Mouse (Mus musculus) spleen, postnatal 36 days (tissue): Measurements from ENCODE around the gene Pklr.
"Not testable (repeated sequence)": the region's sequence is repeated elsewhere in the genome, so short reads cannot be mapped to it uniquely, and the experiment has no call there.

Source experiments
- DNase-seq, 2 experiments: peaks; one replicate each; pipeline ENCODE4 v3.0.0; 2022; ENCODE audit warnings: low spot score in 2 of 2, mixed read lengths in 1 of 2

The Pklr gene

DNA sequence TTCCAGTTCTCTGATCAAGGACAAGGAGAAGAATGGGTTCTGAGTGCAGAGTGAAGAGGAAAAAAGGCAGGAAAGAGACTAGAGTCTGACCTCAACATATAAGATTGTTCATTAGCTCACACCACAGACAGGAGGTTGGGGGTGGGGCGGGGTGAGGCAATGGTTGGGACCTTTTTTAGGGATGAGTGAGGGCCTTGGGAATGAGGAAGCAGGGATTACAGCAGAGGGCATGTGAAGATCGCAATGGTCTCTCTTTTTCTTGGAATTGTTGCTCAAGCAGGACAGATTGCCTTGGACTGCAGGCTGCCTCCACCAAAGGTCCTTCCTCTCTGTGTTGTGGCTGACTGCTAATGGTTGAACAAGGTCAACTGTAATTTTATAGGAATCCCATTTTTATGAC is 12.6 kb upstream of the Pklr start:
- DNase-seq = no peak

DNA sequence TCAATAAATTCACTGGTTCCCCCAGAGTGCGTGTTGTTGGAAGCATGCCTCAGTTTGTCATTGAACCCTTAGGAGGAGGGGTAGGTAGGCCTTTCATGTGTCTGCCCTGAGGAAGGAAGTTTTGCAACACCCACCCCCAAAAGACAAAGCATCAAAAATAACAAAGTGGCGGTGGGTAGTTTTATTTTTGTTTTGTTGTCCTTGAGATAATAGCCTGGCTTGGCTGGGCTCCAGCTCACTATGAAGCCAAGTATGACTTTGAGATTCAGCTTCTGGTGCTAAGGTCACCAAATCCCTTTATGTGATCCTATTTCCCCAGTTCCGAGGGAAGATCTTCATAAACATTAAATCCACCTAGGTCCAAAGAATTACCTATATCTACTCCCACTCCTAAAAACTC is 11.7 kb upstream of the Pklr start:
- no peak for DNase-seq

DNA sequence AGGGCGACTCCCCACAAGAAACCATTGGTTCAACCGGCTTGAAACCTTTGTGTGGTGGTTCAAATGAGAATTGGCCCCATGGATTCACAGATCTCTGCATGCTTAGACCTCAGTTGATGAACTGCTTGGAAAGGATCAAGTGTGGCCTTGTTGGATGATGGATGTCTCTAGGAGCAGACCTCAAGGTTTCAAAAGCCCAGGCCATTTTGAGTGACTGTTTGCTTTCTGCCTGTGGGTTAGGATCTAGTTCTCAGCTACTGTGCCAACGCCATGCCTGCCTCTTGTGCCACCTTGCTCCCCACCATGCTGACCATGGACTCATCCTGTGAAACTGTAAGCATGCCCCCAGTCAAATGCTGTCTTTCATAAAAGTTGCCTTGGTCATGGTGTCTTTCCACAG is 10.0 kb upstream of the Pklr start:
- no peak for DNase-seq

DNA sequence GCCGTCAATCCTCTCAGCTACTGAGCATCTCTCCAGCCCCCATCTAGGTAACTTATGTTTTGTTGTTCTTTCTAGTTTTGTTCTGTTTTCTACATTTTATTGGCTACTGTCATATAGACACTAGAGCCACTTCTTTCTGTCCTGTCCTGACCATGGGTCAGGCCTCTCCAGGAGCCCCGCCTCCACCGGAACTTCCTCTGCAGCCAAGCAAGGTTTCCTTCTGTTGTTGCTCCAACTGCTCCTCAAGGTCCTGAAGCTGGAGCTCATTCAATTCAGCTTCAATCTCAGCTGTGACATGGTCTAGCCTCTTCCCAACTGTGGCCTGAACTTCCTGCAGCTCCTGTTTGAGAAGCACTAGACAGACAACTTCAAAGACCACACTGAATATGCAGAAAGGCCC is 6.0 kb upstream of the Pklr start:
- DNase-seq = no peak

DNA sequence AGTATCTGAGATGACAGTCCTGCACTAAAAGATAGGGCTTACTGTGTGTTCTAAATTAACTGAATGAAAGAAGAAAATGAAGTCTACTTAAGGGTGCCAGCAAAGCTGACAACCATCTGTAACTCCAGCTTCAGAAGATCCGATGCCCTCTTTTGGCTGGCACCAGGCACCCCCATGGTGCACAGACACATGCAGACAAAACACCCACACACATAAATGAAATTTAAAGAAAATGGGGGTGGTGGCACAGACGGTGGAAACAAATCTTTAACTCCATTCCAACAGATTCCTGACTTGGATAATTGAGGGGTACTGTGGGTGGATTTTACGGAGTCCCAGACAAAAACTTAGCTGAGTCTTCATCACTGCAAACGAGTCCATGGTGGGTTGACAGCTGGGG is 4.1 kb upstream of the Pklr start:
- DNase-seq = no peak

DNA sequence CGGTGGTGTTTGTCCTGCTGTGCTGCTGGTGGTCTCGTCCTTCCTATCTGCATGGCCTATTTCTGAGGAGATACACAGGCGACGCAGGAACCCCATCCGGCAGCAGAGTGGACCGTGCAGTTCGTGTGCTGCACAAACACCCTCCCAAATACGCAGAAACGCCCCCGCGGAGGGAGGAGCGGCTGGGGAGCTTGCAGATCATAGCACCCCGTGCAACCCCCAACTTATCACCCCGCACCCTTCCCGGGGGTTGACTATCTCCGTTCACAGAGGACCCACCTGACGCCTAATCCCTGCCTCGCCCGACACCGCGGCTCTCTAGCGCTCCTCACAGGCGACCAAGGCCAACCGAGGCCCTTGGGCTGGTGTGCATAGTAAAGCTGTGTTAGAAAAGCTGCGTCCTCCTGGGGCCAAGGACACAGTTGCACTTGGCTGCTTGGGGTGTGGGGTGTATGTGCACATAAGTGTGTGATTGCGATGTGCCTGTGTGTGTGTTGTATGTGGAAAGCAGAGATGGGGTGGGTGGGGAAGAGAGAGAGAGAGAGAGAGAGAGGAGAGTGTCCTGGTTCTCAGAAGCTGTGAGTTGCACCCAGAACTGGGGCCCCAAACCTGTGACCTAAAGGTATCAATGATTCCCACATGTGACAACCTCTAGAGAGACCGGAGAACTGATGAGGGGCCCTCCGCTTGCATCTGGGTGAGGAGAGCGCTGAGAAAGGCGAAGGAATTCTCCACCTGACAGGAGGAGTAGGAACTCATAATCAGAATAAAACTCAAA is 3.5 kb upstream of the Pklr start:
- DNase-seq = peak; percentile 50 to 63

DNA sequence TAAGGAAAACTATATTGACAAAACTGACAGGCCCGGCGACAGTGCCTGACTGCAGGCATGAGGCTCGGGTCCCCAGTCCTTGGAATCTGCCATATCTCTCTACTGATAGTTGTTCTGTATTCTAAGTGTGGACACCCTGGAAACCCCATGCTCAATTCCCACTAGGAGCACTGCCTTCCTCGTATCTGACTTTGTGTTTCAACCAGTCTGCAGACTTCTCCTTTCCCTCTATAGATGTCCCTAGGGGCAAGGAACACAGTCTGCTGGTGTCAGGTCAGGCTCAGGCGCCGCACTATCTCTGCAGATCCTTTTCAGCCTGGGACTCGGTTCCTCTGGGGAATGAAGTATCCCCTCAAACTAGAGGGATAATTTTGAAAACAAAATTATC is 2.9 kb upstream of the Pklr start:
- no peak for DNase-seq

DNA sequence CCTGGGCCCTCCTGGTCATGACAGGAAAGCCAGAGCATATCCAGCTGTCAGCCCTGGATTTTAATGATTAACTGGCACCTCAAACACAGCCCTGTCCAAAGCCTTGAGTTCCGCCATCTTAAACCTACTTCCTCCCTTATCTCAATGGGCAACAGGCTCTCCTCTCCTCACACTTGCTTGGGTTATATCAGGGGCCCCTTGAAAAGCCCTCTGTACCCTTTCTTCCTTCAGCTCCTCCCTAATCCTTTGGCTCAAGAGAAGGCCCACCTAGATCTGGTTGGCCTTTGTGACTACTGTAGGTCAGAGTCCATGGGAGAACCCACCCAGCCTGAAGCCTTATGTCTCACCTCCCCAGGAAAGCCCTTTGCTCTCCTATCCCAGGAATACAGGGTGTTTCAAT is 2.2 kb upstream of the Pklr start:
- DNase-seq = no peak

DNA sequence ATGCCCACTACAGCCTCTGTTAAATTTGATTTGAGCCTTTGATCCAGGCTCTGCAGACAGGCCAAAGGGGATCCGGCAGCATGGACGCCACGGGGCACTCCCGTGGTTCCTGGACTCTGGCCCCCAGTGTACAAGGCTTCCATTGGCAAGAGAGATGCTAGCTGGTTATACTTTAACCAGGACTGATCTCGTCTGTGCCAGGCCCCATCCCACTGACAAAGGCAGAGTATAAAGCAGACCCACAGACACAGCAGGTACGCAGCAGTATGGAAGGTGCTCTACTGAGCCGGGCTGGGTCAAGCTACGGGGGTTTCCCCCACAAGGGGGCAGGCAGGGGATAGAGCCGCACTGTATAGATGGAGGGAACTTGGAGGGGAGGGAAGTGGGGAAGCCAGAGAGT is 423 bp downstream of the Pklr start:
- DNase-seq = no peak

DNA sequence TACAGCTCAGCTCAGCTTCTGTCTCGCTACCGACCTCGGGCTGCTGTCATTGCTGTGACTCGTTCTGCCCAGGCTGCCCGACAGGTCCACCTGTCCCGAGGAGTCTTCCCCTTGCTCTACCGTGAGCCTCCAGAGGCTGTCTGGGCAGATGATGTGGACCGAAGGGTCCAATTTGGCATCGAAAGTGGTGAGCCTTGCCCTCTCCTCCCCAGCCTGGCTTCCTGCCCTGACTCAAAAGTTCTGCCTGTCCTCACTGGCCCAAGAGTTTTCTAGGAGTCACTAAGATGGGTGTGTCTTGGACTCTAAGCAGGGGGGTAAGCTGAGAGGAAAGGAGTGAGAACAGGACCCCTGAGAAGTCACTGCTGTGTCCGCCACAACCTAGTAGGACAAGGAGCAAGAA is 8.9 kb downstream of the Pklr start:
- DNase-seq = no peak

DNA sequence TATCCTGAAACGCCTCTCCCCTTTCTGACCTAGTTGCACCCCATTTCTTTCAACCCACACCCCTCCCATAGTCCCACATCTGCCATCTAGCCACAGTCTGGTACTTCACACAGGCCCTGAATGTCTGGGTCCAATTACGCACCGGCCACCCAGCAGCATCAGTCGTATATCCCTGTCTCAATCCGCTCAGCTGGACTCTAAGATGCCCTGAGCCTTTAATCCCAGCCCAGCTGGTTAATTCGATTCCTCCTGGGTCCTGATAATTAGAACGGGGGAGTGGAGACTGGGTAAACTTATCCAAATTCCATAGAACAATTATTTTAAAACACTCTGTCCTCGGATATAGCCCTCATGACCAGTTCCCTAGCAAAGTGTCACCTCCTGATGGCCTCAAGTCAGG is 9.6 kb downstream of the Pklr start:
- no peak for DNase-seq

DNA sequence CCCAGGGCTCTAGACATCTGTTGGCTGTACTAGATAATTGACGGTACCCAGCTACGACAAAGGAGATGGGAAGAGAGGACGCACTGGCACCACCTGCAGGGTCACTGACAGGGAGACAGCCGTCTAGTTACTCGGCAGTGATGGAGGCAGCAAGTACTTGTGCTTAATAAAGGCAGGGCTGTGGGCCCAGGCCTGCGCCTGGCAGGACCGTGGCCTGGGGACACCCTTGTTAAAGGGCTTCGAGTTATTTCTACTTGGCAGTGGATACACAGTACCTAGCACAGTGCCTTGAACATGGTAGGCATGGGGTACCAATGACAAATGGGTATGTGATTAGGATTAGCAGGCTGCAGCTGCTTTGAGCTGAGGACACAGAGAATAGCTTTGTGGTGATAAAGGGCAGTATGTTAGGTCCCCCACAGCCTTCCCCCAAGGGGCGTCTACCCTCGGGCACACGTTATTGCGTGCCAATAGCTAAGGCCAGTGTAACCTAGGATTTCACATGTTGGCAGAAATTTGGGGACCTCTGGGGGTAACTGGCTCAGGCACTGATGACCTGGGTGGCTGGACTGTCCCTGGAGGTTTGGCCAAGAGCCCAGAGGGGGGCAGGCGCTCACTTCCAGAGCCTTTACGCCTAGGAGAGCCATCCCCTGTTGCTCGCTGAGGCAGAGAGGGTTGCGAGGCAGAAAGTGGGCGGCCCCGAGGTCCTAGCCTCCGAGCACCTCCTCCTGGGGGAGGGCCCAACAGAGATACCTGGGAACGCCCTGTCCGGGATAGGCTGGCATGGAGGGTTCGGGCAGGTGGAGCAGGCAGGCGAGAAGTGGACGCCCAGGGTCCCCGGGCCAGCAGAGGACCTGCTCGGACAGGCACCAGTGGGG is 11.4 kb downstream of the Pklr start:
- no peak for DNase-seq

DNA sequence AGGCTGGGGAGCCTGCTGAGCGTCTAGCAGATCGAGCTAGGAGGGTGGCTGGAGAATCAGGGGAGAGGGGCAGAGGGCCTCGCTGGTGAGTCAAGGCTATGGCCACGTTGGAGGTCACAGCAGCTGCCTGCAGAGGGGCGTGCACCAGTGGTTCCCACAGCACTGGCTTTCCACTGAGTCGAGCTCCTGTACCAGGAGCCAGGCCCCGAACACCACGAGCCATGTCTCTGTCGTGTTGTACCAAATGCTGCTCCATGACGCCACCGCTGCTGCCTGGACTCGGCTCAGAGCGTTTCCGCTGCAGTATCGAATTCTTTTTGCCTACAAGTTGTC is 12.0 kb downstream of the Pklr start:
- no peak for DNase-seq

DNA sequence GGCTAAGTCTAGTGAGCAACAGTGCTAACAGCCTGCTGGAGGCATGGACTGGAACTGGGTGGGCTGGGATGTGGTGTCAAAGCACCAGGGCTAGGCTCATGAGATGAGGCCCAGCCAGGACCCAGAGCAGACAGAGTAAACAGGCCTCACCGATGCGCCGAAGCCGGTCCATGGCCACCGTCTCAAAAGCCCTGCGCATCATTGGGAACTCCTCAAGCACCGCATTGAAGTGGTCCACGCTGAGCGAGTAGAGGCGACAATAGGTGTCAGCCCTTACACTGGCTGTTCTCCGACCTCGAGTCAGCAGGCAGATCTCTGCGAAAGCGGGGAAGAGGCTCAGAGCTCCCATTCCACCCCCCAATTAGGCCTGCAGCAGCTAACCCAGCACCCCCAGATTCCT is 12.6 kb downstream of the Pklr start:
- no peak for DNase-seq

DNA sequence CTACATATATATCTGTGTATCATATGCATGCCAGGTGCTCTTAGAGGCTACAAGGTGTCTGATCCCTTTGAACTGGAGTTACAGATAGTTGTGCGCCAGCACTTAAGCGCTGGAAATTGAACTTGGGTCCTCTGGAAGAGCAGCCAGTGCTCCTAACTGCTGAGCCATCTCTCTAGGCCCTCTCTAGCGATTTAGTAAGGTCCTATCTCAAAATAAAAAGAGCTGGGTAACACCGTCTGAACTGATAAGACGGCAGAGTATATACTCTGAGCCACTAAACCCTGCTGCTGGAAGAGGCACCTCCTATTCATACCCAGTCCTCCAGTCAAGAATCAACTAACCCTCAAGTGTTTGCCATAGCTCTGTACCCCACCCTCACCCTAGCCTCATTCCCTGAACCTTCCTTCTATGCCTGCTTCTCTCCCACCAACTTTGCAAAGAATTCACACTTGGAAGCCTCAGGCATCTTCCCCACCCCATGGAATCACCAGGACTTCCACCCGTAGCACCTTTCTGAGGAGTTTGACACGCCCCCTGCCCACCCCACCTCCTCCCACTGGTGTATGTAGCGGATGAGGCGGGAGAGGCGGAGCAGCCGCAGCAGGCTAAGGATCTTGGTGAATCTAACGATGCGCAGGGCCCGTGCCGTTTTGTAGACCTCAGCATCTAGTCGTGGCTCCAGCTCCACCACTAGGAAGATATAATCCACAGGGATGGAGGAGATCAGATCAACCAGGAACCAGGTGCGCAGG is 16.3 kb downstream of the Pklr start:
- no peak for DNase-seq

DNA sequence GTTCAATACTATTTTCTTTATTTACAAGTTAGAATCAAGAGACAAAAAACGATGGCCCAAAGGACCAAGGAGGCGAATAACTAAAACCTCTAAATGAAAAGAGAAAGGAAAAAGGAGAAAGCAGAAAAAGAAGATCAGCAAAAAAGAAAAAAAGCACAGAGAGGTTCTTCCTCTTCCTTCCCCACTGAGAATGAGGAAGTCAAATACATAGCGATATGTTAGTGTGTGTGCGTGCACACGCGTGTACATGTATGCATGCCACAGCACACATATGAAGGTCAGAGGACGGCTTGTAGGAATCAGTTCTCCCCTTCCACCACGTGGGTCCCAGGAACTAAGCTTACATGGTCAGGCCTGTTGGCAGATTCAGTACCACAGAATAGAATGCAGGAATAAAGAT is 21.0 kb downstream of the Pklr start:
- DNase-seq = no peak

DNA sequence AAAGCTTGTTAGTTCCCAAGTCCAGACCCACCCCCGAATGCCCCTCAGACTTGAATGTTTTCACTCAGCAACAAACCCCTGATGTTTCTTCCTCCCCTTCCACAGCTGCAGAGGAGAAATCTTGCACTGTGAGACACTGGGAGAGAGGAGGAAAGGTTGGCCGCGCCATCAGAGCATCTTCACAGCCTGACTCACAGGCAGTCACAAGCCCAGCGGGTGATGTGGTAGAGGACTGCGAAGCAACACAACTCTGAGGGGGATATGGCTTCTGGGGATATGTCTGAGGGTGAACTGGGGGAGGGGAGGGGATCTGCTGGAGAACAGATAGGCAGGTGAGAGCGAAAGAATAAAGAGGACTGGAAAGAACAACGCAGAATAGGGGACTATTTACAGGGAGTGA is 22.7 kb downstream of the Pklr start:
- no peak for DNase-seq

DNA sequence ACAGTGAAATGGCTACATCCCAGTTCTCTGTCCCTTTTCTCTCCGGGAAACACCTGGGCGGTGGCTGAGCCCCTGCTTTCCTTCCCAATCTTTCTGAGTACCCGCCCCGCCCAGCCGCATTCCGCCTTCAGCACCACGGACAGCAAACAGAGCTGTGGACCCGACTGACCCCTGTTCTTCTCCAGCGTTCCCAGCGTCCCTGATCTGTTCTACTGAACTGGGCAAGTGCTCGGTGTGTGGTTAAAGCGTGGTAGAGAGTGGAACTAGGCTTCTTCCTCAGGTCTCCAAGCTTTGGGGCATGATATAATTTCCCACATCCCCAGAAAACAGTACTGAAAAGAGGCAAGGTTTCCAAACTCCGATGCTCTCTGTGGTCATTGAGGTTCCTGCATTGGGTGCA is 23.3 kb downstream of the Pklr start:
- DNase-seq = peak in 1 of 2 experiments; percentile 33

DNA sequence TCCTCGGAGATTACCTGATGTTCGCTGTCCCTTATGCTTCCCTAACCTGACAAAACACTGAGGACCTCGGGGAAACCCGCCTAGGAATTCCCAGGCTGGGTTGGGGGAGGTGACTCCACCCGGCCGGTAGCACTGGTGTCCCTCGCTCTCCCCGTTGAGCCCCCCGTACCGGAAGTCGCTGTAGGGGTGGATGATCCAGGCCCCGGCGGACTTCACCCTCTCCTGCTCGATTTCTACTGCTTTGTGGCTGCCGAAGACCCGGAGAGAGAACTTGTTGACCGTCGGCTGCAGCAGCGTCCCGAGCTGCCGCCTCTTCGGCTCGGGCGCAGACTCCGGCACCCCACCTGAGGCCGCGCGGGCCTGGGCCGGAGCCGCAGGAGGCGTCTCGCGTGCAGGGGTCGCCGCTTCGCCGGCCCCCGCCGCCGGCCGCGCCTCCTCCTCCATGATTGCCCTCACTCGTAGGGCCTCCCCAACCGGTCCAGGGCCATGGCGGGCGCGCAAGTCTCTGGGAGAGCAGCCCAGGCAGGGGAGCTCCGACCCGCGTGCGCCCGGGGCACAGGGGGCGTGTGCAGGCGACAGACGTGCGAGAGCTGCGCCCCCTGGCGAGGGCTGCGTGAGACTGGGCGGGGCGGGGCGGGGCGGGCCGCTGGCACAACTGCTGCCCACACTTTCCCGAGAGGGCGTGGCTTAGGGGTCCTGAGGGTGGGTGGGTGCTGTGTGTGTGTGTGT is 23.8 kb downstream of the Pklr start, which contains the start of gene Hcn3:
Gene Hcn3, minus strand, starts transcription at position 581 of the 729 bp plus-strand sequence.
- peak; percentile 61 to 64 for DNase-seq

DNA sequence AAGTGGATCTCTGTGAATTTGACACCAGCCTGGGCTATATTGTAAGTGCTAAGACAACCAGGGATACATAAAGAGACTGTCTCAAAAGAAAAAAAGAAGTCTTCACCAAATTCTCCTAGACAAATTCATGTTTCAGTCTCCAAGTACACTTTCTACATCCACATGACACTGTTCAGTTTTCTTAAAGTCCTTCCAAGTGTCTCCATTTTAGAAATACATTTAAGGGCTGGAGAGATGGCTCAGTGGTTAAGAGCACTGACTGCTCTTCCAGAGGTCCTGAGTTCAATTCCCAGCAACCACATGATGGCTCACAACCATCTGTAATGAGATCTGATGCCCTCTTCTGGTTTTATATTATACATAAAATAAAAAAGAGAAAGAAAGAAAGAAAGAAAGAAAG is 25.3 kb downstream of the Pklr start:
- DNase-seq = not testable (repeated sequence)

DNA sequence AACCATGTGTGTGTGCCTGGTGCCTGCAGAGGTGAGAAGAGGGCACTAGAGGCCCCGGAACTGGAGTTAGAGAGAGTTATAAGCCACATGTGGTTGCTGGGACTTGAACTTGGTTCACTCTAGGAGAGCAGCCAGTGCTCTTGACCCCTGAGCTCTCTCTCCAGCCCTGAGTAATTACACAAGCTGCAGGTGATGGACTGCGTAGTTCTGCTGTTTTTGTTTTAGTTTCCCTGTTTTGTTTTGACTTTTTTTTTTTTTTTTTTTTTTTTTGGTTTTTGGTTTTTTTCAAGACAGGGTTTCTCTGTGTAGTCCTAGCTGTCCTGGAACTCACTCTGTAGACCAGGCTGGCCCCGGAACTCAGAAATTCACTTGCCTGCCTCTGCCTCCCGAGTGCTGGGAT is 25.8 kb downstream of the Pklr start:
- no peak for DNase-seq

DNA sequence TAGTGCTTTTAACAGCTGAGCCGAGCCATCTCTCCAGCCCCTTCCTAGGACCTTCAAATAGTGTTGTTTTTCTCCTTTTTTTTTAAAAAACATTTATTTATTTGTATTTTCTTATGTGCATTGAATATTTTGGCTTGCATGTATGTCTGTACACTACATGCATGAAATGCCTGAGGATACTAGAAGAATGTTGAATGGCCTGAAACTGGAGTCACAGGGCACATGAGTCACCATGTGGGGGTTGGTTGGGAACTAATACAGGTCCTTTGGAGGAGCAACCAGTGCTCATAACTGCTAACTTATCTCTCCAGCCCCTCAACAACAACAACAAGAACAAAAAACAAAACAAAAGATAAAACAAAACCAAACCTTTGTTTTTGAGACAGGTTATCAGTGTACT is 27.2 kb downstream of the Pklr start:
- DNase-seq = no peak
